Mouse (Mus musculus) T-cell, adult 2 months (primary cell): ENCODE measurements around the gene Auts2.
"Not testable (repeated sequence)": the region's sequence is repeated elsewhere in the genome, so short reads cannot be mapped to it uniquely, and the experiment has no call there.

Source experiments
- DNase-seq: peaks from one replicate; pipeline ENCODE4 v3.0.0; 2022; ENCODE audit warnings: low spot score

The Auts2 gene

DNA sequence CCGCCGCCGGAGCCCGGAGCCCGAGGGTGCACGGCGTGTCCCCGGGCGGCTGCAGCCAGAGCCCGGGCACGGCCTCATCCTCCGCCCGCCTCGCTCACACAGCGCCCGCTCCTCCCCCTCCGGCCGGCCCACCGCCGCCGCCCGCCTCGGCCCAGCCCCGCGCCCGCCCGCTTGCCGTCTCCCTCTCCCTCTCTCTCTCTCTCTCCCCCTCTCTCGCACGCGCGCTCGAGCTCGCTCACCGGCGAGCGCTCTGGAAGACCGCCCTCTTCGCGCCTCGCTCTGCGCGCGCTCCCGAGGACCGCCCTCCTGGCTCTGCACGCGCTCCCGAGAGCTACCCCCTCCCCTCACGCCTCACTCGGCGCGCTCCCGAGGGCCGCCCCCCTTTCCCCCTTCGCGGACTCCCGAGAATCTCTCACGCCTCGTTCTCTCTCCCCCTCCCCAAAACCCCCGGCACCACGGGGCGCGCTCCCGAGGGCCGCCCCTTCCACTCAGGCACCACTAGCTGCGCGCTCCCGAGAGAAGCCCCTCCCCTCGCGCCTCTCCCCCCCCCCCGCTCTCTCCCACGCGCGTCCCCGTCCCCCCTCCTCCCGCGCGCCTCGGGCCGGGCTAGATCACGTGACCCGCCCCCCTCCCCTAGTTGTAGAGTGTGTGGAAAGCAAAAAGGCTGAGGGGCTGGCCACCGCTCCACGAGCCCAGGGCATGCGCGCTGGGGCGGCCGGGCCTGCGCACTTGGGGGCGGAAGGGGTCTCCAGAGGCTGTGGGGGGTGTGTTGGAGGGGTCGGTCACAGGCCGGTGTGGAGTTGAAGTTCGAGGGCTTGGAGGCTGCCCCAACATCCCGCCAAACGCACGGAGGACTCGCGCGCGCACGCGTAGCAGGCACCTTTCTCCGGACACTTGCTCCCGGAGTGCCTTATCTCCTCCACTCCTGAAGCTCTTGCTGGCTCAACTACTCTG is at the start of gene Auts2:
Gene Auts2 (minus strand): TSS at position 227 of the 954 bp plus-strand sequence.
- DNase-seq, result peak; percentile 77

DNA sequence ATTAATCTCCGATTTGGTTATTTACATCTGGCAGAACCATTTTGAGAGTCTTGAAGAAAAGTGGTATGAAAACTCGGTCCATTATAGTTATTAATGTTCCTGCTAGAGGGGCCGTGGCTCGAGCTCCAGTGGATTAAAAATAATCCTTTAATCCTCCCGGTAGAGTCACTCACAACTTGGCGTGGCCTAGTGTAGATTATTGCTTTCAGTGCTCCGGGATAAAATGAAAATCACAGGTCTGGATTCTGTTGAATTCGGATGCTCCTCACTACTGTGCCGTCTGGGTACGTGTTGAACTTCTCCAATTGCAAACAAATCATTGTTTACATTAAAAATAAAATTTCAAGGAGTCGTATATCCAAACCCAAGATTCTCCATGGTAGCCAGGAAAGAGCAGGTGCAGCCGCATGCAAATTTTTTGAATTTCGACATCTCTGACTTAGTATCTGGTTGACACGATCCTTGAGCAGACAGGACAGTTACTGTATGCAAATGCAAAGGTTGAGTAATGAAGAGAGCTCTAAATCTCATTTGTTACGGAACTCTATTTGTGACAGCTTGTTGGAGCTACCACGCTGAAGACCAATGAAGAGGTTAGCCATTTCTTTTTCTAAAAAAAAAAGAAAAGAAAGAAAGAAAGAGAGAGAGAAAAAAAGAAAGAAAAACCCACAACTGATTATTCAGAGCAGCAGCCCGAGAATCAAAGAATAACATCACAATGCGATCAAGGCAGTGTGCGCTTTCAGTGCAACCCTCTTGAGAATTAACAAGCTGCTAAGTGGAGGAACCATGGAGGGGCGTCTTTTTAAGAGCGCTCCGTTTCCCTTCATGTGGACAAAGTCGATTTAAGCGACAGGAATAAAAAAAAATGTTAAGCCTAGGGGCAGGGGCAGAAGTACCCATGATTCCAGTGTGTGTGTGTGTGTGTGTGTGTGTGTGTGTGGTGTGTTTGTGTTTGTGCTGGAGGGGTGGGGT is 48.9 kb upstream of the Auts2 start:
- no peak for DNase-seq

DNA sequence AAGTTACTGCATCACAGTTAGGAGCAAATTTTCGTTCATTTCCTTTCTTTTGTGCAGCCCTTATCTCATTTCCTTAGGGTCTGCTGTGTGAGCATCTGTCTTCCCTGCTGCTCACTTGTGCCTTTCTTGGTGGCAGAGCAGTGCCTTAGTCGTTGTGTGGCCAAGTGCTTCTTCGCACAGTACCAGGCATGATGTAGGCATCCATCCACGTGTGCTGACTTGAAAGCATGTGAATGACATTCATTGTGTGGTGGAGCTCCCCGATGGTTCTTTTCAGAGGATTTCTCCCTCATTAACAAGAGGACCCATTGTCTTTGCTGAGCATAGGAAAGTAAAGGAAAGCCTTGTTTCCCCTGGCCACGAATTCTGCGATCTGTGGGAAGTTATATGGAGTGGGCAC is 36.6 kb upstream of the Auts2 start:
- no peak for DNase-seq

DNA sequence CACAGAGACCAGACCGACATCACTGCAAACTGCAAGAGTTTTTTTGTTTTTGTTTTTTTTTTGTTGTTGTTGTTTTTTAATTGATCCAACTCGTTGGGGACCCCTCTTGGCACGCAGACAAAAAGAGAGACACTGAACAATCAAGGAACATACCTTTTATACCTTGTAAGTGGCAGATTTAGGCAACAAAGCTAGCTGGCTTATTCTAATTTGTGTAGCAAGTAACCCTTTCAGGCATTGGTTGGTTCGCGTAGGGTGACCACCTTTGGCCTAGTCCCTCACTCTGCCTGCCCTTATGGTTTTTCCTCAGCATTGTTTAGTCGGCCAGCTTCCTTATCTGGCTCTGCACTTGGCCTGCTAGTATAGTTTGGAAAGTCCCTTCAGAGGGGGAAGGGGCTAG is 17.6 kb upstream of the Auts2 start:
- not testable (repeated sequence) for DNase-seq

DNA sequence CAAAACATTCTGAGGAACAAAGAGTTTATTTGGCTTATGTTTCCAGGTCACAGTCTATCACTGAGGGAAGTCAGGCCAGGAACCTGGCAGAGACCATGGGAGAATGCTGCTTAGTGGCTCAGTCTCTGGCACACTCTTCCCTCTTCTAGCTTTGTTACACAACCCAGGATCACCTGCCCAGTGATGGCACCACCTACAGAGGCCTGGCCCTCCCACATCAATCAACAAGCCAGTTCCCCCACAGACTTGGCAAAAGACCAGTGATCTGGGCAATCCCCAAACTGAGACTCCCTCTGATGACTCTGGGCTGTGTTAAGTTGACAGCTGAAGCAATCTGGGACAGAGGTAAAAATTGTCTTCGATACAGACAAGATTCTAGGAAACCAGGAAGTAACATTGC is 2.6 kb upstream of the Auts2 start:
- peak; percentile 18 for DNase-seq

DNA sequence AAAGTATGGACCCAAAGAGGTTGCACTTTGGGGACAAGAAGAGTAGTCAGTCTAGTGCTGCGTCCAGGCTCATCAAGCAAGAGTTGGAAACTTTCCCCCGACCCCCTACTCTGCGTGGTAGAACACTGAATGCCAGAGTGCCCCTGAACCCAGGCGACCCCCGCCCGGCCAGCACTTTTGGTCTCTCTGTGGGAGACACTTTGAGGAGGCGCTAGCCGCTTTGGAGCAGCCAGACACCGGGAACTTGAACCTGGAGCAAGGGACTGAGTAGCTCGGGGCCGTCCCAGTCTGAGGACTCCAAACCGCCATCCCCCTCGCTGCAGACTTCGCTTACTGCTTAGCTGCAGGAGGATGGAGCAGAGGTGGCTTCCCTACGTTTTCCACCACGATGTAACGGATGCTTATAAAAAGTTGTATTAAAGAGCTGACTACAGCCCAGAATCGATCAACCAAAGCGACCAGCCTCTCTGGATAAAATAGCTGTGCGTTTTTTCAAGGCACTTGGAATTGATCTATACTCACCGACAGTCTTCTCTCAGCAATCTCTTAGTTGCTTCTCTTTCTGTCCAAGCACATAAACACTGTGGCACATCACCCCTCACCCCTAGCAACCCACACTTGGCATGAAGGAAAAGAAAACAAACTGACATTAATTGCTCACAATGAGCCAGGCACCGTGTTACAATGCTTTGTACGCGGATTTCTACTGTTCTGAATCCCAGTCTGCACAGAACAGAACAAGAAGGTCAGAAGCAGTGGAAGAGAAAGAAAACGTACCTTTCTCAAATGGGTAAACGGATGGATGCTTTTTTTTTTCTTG is 1.2 kb upstream of the Auts2 start:
- peak; percentile 2 for DNase-seq

DNA sequence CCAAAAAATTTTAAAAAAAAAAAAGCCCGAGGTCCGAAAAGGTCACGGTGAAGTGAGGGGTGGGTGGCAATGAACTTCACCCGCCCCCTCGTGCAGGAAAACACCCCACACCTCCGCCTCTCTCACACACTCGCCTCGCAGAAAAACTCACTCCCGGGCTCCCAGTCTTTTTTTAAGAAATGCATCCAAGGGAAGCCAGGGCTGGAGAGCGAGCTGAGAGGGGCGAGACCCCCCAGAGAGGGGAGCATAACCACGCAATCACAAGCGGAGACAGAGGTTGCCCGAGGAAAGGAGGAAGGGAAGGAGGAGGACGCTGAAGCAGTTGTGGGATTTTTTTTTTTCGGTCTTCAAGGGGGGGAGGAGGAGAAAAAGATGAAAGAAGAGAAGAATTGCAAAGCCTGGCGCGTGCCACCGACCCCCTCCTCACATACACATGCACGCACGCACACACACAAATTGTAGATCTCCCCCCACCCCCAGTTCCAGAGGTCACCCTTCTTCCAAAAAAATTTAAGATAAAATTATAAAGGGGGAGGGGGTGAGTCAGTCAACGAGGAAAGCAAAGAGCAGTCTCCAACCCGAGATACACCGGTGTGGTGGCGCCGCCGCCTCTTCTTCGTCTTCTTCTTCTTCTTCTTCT is 643 bp downstream of the Auts2 start:
- DNase-seq, result peak; percentile 1

DNA sequence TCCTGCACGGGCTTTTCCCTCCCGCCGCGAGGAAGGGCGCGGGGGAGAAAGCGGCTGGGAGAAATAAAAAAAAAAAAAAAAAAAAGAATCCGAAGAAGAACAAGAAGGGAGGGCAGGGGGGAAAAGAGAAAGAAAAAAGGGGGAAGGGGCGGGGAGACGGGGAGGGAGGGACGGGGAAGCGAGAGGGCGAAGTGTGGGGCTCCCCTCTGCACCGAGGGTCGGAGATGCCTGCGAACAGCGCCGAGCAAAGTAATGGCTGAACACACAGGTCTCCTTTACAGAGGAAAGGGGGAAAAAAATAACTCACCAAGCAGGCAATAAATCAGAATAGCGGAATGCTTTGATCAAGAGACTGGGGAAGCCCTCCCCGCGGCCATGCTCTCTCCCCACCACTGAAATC is 1.2 kb downstream of the Auts2 start:
- DNase-seq, result no peak

DNA sequence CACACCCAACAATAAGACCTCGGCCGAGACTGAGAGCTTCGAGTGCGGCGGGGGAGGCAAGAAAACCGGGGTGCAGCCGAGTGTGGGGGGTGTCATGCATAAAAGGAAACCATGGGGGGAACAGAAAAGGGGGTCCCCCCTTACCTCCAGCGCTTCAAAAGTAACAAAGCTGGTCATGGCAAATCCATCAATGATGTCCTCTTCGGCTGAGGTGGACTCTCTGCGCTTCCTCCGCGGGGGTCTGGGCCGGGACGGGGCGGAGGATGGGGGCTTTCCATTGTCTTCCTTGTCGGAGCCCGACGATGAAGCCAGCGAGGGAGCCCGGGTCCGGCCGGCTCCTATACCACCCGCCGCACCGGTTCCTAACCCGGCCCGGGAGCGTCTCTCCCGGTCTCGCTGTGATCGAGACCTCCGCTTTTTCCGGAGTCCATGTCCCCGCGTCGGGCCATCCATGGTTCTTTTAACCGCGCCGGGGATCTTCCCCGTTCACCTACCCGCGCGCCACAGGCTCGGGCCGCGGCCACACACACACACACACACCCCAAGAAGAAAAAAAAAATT is 1.7 kb downstream of the Auts2 start:
- peak; percentile 2 for DNase-seq

DNA sequence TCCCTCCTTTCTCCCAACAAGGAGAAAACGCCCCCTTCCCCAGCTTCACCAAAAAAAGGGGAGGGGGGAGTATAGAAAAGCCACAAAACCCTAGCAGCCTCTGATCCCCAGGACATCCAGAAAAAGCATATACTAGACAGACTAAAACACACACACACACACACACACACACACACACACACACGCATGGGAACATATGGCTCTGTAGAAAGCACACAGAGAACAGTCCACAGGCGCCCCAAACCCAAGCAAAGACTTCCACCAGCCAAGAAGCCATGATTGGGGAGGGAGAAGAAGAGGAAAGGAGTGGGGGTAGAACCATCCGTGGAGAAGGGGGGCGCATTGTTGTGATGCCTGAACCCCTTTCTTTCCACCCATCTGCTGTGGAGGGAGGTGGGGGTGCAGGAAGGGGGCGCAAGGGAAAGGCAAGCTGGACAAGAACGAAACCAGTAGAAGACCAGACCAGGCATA is 2.3 kb downstream of the Auts2 start:
- DNase-seq, result no peak

DNA sequence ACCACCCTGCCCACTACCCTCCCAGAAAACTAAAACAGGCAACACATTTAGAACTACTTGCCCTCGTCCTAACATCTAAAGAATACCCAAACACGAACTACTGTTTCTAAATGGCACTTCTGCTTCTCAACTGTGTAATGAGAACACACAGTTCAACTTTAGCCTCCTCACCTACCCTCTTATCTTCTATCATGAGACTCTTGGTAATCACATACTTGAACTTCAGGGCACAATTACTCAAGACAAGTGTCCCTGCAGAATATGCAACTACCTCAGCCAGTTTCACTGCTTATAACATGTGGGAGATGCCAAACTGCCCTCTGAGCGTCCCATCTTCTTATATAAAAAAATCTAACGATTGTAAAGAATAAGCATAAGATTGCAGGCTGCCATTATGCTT is 5.7 kb downstream of the Auts2 start:
- DNase-seq, result no peak

DNA sequence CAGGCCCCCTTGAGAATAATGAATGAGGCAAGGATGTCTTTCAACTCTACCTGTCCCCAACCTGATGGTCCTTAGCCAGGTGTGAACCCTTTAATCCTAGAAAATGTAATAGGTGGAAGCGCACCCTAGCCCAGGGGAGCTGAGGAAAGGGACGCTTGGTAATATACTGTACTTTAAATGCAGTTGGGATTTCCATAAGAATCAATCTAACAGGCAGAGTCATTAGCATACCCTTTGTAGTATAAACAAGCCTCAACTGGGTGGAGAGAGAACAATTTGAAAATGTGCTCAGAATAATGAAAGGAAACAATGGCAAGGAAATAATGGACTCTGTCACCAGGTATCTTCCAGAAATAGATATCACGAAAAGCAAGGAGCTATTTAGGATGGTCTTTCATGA is 16.7 kb downstream of the Auts2 start:
- no peak for DNase-seq

DNA sequence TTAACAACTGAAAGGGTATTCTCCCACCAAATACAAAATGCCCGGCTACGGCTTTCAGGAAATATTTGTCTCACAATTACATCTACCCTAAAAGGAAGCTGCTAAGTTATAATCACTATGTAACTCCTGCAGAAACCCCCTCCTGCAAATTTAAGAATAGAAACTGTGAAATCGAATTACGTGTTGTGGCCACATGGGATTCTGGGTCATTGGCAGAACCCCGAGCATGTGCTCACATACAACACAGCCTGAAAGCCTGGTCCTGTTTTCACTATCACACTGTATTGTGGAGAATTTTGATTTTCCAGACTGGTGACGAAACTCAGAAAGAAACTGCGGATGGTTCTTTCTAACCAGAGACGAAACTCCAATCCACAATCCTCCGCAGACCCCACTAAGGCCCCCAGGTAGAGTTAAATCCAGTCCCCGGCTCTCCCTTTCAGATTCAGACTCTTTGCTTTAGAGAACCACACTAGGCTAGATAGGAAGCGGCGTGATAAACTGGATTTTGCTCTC is 21.7 kb downstream of the Auts2 start:
- no peak for DNase-seq

DNA sequence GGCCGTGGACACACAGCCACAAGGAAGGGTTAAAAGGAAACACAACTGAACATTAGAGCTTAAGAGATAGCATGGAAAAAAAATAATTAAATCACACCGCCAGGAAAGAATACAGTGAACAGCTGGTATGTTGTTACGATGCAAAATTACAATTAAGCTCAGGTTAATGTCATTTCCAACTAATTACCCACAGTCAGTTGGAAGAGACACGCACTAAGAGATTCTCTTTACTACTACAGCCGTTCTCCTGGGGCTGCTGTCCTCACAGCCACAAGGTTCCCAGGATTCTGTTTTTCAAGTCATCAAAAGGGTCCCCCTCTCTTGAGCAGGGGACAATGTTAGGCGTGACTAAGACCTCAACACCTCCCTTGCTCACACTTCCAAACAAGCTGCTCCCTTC is 25.3 kb downstream of the Auts2 start:
- DNase-seq, result no peak

DNA sequence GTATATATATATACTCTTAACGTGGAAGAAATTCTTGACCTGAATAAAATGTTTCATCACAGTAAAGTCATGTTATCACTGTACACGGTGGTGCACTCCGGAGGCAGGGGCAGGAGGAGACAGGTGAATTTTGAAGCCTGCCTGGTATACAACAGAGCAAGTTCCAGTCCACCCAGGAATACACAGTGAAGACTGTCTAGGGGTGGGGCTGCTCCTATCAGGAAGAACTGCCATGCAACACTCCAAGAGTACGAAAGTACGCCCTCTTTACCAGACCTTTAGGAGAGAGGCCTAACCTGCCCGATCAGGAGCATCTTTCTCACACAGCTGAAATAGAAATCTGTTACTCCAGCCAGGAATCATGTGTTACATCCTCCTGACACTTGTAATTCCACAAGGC is 28.6 kb downstream of the Auts2 start:
- DNase-seq, result no peak

DNA sequence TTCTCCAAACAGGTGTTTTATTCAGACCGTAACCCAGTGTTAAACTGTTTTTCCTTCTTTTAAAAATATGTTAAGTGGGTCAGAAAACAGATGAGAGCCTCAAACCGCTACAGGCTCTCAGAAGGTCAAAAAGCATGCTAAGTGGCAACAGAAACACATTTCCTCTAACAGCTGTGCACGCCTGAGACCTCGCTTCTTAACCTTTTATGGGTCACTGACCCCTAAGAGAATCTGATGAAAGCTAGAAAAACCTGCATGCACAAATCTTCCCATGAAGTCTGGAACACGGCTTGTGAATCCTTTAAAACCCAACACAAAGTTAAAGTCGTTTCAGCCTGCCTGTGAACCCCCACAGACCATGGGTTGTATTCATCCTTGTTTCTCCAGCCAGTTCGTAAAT is 29.9 kb downstream of the Auts2 start:
- no peak for DNase-seq

DNA sequence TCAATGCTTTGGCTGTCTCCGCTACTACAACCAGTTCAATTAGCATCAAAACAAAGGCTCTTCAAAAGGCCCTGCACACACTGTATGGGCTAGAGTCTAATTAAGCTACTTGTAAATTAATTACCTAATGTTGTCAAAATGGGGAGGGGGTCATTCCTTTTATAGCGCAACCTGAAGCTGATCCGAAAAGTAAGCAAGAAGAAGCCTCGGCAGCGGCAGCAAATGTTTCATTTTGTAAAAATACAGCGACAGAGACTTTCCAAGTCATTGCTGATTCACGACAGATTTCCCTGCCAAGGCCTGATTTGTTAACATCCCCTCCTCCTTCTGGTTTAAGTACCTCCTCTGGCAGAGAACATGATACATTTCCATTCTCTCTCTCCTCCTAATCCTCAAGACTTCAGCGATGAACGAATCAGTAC is 33.7 kb downstream of the Auts2 start:
- DNase-seq, result no peak

DNA sequence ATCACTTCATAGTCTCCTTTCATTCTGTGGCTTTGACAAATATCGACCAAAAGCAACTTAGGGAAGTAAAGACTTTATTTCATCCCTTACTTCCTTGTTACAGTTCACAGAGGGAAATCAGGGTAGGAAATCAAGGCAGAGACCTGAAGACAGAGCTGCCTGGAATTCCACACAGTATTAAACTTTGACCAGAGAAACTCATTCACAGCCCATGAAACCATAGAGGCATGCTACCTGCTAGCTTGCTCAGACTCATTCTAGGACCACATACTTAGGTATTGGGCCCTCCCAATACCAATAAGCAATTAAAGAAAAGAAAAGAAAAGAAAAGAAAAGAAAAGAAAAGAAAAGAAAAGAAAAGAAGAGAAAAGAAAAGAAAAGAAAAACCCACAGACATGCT is 38.3 kb downstream of the Auts2 start:
- no peak for DNase-seq

DNA sequence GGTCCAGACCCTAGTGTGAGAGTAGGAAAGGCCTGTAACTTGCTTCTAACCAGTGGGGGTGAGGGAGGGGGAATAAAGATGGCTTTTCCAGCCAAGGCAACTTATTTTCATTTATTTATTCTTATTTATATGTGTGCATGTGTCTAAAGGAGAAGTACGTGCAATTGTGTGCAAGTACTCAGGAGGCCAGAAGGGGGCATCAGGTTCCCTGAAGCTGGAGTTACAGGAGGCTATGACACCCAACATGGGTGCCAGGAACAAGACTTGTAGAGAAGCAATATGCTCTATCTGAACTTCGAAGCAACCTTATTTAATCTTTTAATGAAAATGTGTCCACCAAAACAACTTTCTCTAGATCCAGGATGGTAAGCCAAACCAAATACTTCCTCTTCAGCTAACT is 39.7 kb downstream of the Auts2 start:
- no peak for DNase-seq

DNA sequence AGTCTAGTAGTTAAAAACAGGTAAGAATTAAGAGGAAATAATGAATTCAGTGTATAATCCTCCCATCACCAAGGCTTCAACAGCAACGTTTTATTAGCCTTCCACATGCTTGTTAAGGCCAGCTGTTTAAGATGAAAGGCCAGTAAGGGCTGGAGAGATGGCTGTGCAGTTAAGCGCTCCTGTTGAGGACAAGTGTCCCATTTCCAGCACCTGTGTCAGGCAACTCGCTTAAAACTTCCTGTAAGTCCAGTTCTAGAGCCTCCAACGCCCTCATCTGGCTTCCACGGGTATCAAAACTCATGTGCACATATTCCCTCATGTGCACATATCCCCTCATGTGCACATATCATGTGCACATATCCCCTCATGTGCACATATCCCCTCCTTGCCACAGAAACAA is 41.1 kb downstream of the Auts2 start:
- DNase-seq, result no peak

DNA sequence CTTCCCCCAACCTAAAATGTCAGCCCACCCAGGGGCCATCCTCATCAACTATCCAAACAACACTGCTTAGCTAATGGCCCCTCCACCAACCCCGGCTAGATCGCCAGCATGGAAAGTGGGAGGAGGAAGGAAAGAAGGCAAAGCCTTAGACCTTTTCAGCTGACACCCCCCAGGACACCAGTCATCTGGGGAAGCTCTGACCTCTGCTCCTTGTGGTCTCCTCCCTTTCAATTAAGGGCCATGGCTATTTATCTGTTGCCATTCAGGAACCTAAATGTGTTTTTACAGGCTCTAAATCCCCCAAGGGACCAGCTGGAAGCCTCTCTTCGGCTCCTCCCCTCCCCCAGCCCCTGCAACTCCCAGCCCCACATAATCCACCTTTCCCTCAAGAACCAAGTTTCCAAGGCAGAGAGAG is 42.3 kb downstream of the Auts2 start:
- DNase-seq, result no peak
